Mouse (Mus musculus) large intestine, adult 2 months (tissue): ENCODE results near the gene Fam205c. TPM values are rescaled to one million over a fixed set of nuclear protein-coding genes. Genes with fewer than 3 reads are reported as not detected.

ENCODE experiments used
- DNase-seq: peaks from one replicate; pipeline ENCODE4 v3.0.0-alpha.2; 2012; ENCODE audit warnings: low read depth, low spot score
- WGBS: fragments of 180-500 bp; shearing (Covaris S2); methylation state at CpG from one replicate; pipeline ENCODE4 v1.1.7; 2018; 5-methylcytosine and 5-hydroxymethylcytosine counted together
- polyA plus RNA-seq: library from polyadenylated mRNA; depleted of rRNA; stranded (reverse); fragments of >200 nt; gene quantifications from 2 replicates; pipeline ENCODE4 v1.2.3, GENCODE M21; 2012; rRNA removed

The Fam205c gene
- polyA plus RNA-seq, result not detected in 2 replicates

GRCm38 (mm10) chr4:42874134-42874533 lies at the start of gene Fam205c:
Fam205c (minus strand) TSS chr4:42874234.
- 86% methylated on average over 7 of the region's 7 CpGs for WGBS
- DNase-seq, result no peak

DNA sequence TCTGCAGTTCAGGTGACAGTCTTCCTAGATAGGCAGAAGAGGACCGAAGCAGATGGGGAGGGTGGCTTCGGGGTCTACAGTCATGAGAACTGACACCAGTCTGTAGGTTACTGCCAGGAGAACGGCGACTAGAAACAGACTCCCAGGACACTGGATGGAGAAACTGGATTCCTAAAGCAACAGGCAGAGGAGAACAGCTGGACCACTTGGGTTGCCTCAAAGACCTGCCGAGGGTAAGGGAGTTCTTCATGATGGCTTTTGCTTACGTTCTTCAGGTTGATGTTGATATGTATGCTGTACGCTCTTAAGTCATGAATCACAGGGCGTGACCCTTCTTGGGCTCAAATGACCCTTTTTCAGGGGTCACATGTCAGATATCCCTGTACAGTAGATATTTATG lies 48.4 kb upstream of the Fam205c start:
- WGBS, result 78% methylated on average over 8 of the region's 8 CpGs
- DNase-seq, result no peak

- no peak for DNase-seq
Measured at GRCm38 (mm10) chr4:42922056-42922455, 48.0 kb upstream of the Fam205c start.

DNA sequence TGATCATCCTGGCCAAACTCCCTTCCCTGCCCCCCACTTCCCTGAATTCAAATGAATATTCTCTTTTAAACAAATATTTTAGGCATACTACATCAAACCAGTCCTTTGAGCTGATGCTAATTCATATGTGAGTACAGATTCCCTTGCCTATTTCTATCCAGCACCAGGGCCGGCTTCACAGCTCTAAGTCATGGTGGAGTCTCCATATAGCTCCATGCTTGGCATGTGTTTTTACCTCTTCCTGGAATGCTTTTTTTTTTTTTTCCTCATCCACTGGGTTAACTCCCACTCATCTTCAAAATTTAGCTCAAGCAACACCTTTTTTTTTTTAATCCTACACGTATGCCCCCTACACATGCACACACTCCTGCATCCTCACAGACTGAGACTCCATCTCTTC lies 47.5 kb upstream of the Fam205c start:
- DNase-seq, result no peak
- WGBS, result 78% methylated on average over 2 of the region's 2 CpGs

More at GRCm38 (mm10) chr4:42922056-42922455, 48.0 kb upstream of the Fam205c start:
- 51% methylated on average over 6 of the region's 6 CpGs for whole genome bisulfite sequencing

DNA sequence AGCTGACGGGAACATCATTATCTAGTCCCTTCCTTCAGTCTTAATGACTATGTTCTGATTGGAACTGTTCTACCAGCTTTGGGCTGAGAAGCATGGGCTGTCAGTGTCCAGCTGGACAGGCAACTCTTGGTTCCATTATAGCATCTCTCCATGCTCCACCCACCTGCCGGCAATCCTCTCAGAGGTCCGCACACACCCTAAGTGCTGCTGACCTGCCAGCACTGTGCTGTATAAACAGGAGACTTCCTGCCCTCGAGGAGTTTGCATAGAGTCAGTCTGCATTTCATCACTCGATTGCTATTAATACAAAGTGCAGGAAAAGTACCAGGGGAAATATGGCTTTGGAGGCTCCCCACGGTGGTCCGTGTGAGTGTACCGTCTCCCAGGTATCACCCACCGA lies 46.7 kb upstream of the Fam205c start:
- WGBS, result 44% methylated on average over 9 of the region's 9 CpGs
- DNase-seq, result no peak

- WGBS, result 4% methylated on average over 26 of the region's 26 CpGs
Measured at GRCm38 (mm10) chr4:42917402-42917774, 43.4 kb upstream of the Fam205c start.

DNA sequence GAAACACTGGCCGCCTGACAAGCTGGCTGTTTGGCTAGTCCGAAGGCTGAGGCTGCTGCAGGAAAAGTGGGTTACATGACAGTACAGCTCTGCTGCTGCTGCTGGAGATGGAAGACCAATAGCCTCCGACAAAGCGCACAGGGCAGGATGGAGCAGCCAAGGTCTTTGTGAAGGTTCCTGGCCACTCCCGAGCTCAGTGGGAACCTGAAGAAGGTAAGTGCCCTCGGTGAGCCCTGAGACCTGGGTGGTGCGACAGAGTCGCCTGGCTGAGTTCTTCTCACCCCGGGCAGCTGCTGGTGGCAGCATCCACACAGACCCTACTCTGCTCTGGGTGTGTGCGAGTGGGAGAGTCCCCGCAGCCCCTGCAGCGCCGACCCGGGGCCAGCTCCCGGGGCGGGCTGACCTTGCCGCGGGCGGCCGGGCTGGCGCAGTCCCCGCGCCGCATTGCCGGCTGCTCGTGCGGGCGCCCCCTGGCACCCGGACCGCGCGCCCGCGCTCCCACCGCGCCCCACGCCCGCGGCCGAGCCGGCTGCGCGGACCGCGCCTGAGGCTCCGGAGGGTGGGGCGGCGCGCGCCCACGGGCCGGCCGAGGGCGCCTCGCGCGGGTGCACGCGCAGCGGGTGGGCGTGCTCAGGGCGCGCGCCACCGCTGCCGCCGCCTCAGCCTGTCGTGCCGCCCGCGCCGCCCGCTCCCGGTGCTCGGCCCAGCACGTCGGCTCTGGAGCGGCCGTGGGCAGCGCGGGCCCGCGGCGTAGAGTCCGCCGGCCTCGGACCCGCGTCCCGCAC lies 42.8 kb upstream of the Fam205c start, which contains the start of gene Phf24:
TSS of gene Phf24 (plus strand) at position 44 of the 785 bp plus-strand sequence.
- DNase-seq, result no peak
- 2% methylated on average over 82 of the region's 90 CpGs for WGBS

More at GRCm38 (mm10) chr4:42917402-42917774, 43.4 kb upstream of the Fam205c start:
- no peak for DNase-seq

DNA sequence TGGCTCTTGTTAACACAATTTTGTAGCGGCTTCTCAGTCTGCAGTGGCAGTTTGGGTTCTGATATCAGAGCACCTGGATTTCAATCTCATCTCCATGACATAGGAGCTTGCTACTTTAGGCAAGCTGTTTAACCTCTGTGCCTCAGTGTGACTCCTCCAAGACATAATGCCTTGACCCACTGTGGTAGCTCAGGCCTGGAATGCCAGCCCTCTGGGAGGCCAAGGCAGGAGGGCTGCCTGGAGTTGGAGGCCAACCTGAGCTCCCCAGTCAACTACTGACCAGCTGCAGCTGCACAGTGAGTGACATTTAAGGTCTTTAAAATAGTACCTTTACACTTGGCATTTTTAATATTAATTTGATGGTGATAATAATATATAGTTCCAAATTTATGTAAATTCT lies 41.9 kb upstream of the Fam205c start:
- 93% methylated on average over 1 of the region's 1 CpGs for WGBS
- DNase-seq, result no peak

GRCm38 (mm10) chr4:42915311-42915710 lies 41.3 kb upstream of the Fam205c start:
- DNase-seq, result no peak
- WGBS, result 83% methylated on average over 12 of the region's 12 CpGs

- DNase-seq, result no peak
- WGBS, result 40% methylated on average over 10 of the region's 10 CpGs
Measured at GRCm38 (mm10) chr4:42913391-42913790, 39.4 kb upstream of the Fam205c start.

- DNase-seq, result no peak
- WGBS, result 86% methylated on average over 6 of the region's 6 CpGs
Measured at GRCm38 (mm10) chr4:42904966-42905365, 30.9 kb upstream of the Fam205c start.

GRCm38 (mm10) chr4:42904523-42904922 lies 30.5 kb upstream of the Fam205c start:
- no peak for DNase-seq
- WGBS, result 91% methylated on average over 3 of the region's 3 CpGs

DNA sequence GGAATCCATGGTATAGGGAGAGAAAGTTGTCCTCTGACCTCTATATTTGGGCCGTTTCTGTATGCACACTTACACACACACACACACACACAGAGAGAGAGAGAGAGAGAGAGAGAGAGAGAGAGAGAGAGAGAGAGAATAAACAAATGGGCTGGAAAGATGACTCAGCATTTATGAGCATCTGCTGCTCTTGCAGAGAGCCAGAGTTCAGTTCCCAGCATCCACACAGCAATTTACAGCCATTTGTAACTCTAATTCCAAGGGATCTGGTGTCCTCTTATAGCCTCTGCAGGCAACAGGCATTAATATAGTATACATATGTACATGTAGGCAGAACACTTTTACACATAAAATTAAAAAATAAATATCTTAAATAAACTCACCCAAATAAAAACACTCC lies 29.9 kb upstream of the Fam205c start:
- 9% methylated on average over 1 of the region's 1 CpGs for WGBS
- DNase-seq, result no peak

DNA sequence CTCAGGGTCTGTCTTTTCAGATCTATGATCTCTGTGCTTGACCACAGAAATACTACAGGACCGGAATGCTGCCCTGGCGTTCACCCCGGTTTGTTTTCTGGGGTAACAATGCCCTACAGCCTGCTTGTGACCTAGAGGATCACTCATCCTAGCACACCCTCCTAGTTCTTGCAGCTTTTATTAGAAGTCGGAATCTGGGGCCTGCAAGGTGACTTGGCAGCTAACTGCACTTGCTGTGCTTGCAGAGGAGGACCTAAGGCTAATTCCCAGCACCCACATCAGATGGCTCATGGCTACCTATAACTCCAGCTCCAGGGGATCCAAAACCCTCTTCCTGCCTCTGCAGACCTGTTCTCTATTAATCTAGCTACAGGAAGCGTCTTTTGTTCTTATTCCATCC lies 28.7 kb upstream of the Fam205c start:
- 82% methylated on average over 5 of the region's 5 CpGs for WGBS
- no peak for DNase-seq

- DNase-seq, result no peak
- 37% methylated on average over 9 of the region's 9 CpGs for WGBS
Measured at GRCm38 (mm10) chr4:42902174-42902573, 28.1 kb upstream of the Fam205c start.

GRCm38 (mm10) chr4:42900878-42901277 lies 26.8 kb upstream of the Fam205c start:
- DNase-seq, result no peak
- WGBS, result 59% methylated on average over 5 of the region's 5 CpGs

- DNase-seq, result no peak
- WGBS, result 42% methylated on average over 3 of the region's 3 CpGs
Measured at GRCm38 (mm10) chr4:42898914-42899313, 24.9 kb upstream of the Fam205c start.

GRCm38 (mm10) chr4:42895118-42895517 lies 21.1 kb upstream of the Fam205c start:
- 68% methylated on average over 7 of the region's 7 CpGs for WGBS
- no peak for DNase-seq

GRCm38 (mm10) chr4:42891176-42891575 lies 17.1 kb upstream of the Fam205c start:
- DNase-seq, result no peak
- WGBS, result 66% methylated on average over 7 of the region's 7 CpGs

DNA sequence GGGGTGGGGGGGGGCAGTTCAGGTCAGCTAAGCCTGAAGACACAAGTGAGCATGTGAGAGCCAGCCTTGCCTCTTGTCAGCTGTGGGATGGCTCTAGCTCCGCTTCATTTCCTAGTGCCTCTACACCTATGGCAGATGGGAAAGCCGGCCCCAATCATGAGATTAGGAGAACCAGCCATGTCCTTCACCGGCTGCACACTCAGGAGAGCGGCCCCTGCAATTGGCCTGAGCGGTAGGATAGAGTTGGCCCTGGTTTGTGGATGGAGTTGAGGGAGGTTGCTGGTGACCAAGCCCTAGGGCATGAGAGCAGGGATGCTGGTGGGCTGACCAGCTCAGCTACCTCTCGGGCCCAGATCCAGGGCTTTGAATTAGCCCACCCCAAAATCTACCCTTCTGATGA lies 14.8 kb upstream of the Fam205c start:
- DNase-seq, result no peak
- WGBS, result 88% methylated on average over 6 of the region's 6 CpGs

GRCm38 (mm10) chr4:42886926-42887325 lies 12.9 kb upstream of the Fam205c start:
- WGBS, result 78% methylated on average over 6 of the region's 6 CpGs
- no peak for DNase-seq

GRCm38 (mm10) chr4:42880677-42880948 lies 6.6 kb upstream of the Fam205c start:
- WGBS, result 19% methylated on average over 1 of the region's 1 CpGs

More at GRCm38 (mm10) chr4:42880677-42880948, 6.6 kb upstream of the Fam205c start:
- no peak for DNase-seq
